Mouse (Mus musculus) hindbrain, postnatal 0 days (tissue): ENCODE results near the gene Zfp938. TPM values are rescaled to one million over a fixed set of nuclear protein-coding genes. Genes with fewer than 3 reads are reported as not detected.

Experiments used
- ATAC-seq: fragments of 200-750 bp; cut with Nextera tagmentation; 2 replicates; pipeline ENCODE4 v1.8.0; 2017; ENCODE audit warnings: mild to moderate bottlenecking, moderate TSS enrichment, moderate library complexity
- DNase-seq: peaks from one replicate; pipeline ENCODE4 v3.0.0-alpha.2; 2015; ENCODE audit warnings: low spot score
- H3K27ac ChIP-seq: fragments of 300-500 bp; sonication (generic); 2 replicates; pipeline ENCODE4 v1.5.1; 2014; ENCODE audit warnings: mild to moderate bottlenecking
- H3K27me3 ChIP-seq: fragments of 300-500 bp; sonication (generic); 2 replicates; pipeline ENCODE4 v1.6.1; 2014; ENCODE audit warnings: low read length, mixed read lengths; ENCODE audit not compliant: insufficient read depth
- H3K36me3 ChIP-seq: fragments of 300-500 bp; sonication (generic); 2 replicates; pipeline ENCODE4 v1.6.1; 2014; ENCODE audit warnings: low read length, mixed read lengths; ENCODE audit not compliant: insufficient read depth
- H3K4me1 ChIP-seq: fragments of 300-500 bp; sonication (generic); 2 replicates; pipeline ENCODE4 v1.6.1; 2014; ENCODE audit warnings: antibody characterized with exemption, low read length, mixed read lengths; ENCODE audit not compliant: insufficient read depth
- H3K4me2 ChIP-seq: fragments of 300-500 bp; sonication (generic); 2 replicates; pipeline ENCODE4 v1.6.1; 2014; ENCODE audit warnings: low read depth, mild to moderate bottlenecking, low read length, moderate library complexity, mixed read lengths
- H3K4me3 ChIP-seq: fragments of 300-500 bp; sonication (generic); 2 replicates; pipeline ENCODE4 v1.5.1; 2014; ENCODE audit warnings: low read length
- H3K9ac ChIP-seq: fragments of 300-500 bp; sonication (generic); replicated peaks from 2 replicates; pipeline ENCODE4 v1.6.1; 2014; ENCODE audit warnings: mild to moderate bottlenecking, low read length, moderate library complexity, mixed read lengths
- H3K9me3 ChIP-seq: fragments of 300-500 bp; sonication (generic); 2 replicates; pipeline ENCODE4 v1.6.1; 2016; ENCODE audit warnings: low read length, mixed read lengths
- CTCF ChIP-seq: IDR thresholded peaks from 2 replicates; pipeline ENCODE4 v1.5.1; 2016; ENCODE audit warnings: antibody characterized with exemption, control low read depth, low read depth
- WGBS: fragments of 180-500 bp; shearing (Covaris S2); extraction: QIAGEN DNeasy Blood & Tissue Kit; methylation state at CpG from one replicate; pipeline ENCODE4 v1.1.7; 2014; 5-methylcytosine and 5-hydroxymethylcytosine counted together
- polyA plus RNA-seq: library from polyadenylated mRNA; unstranded; fragments of >200 nt; fragmentation: Nextera tagmentation; extraction: Ambion mirVana; gene quantifications from 2 replicates; pipeline ENCODE4 v1.2.1, GENCODE M21; 2015
- total RNA-seq: library from RNA; depleted of rRNA; stranded (reverse); fragments of >200 nt; gene quantifications from 2 replicates; pipeline ENCODE4 v1.2.3, GENCODE M21; 2014; rRNA removed

Gene Zfp938
- total RNA-seq (10.3 and 11.7 TPM in 2 replicates), polyA plus RNA-seq (30.2 and 31.4 TPM in 2 replicates)

GRCm38 (mm10) chr10:82240742-82241400 is at the start of gene Zfp938:
Zfp938 (minus strand) TSS chr10:82241280.
- ATAC-seq, result peak; percentile 100
- Histone ChIP-seq H3K36me3 (no peaks in the 10 kb centered on the region), H3K9me3 (no peaks in the 10 kb centered on the region), H3K9ac (peak within 1 kb of the TSS; percentile 80), H3K27ac (peak within 1 kb of the TSS; percentile 86), H3K4me3 (peak within 1 kb of the TSS; percentile 74), H3K4me2 (peak within 1 kb of the TSS; percentile 57), H3K4me1 (peaks cover 5% of the 10 kb centered on the region; the same call in 1 of the 2 replicates), H3K27me3 (no peaks in the 10 kb centered on the region)
- 1% methylated on average over 27 of the region's 27 CpGs for WGBS
- peak; percentile 94 for DNase-seq
- no peak for TF ChIP-seq CTCF

GRCm38 (mm10) chr10:82257331-82257730 is 16.3 kb upstream of the Zfp938 start:
- no peaks in the 10 kb centered on the region for H3K36me3 ChIP-seq
- H3K4me3 ChIP-seq, result no peak overlapping the region
- H3K27me3 ChIP-seq, result no peaks in the 10 kb centered on the region
- no peak for ATAC-seq
- H3K9me3 ChIP-seq, result 0 out of 2 replicates have a peak, but pooled peaks cover 3% of the 10 kb centered on the region
- no peaks in the 10 kb centered on the region for H3K4me1 ChIP-seq
- no peak overlapping the region for H3K4me2 ChIP-seq
- no peak for TF ChIP-seq CTCF
- H3K9ac ChIP-seq, result no peak overlapping the region
- H3K27ac ChIP-seq, result no peak overlapping the region
- no peak for DNase-seq
- WGBS, result 84% methylated on average over 2 of the region's 2 CpGs

GRCm38 (mm10) chr10:82245021-82245420 is 3.9 kb upstream of the Zfp938 start:
- no peaks in the 10 kb centered on the region for H3K9me3 ChIP-seq
- no peak overlapping the region for H3K9ac ChIP-seq
- no peak overlapping the region for H3K4me3 ChIP-seq
- H3K27ac ChIP-seq, result no peak overlapping the region
- ATAC-seq, result no peak
- no peaks in the 10 kb centered on the region for H3K27me3 ChIP-seq
- DNase-seq, result no peak
- TF ChIP-seq CTCF, result no peak
- peaks cover under 1% of the 10 kb centered on the region; the same call in 1 of the 2 replicates for H3K4me1 ChIP-seq
- no peak overlapping the region for H3K4me2 ChIP-seq
- H3K36me3 ChIP-seq, result no peaks in the 10 kb centered on the region

- Histone ChIP-seq H3K9me3 (no peaks in the 10 kb centered on the region), H3K36me3 (no peaks in the 10 kb centered on the region), H3K9ac (peak overlapping the region; percentile 80; the same call in 1 of the 2 replicates), H3K27ac (peak overlapping the region; percentile 86; the same call in 1 of the 2 replicates), H3K4me1 (peaks cover 5% of the 10 kb centered on the region; the same call in 1 of the 2 replicates), H3K4me3 (peak overlapping the region; percentile 74), H3K27me3 (no peaks in the 10 kb centered on the region), H3K4me2 (peak overlapping the region; percentile 57)
- no peak for TF ChIP-seq CTCF
- 68% methylated on average over 5 of the region's 5 CpGs for WGBS
- DNase-seq, result no peak
- no peak for ATAC-seq
These were observed 315 bp upstream of the Zfp938 start for GRCm38 (mm10) chr10:82241401-82241788.

- H3K4me2 ChIP-seq, result peak overlapping the region; percentile 69
- peak overlapping the region; percentile 97 for H3K27ac ChIP-seq
- WGBS, result 4% methylated on average over 47 of the region's 47 CpGs
- H3K36me3 ChIP-seq, result no peaks in the 10 kb centered on the region
- ATAC-seq (peak; percentile 100), DNase-seq (peak; percentile 96)
- H3K4me1 ChIP-seq, result no peaks in the 10 kb centered on the region
- H3K9me3 ChIP-seq, result no peaks in the 10 kb centered on the region
- peak overlapping the region; percentile 66 for H3K4me3 ChIP-seq
- TF ChIP-seq CTCF, result no peak
- H3K27me3 ChIP-seq, result no peaks in the 10 kb centered on the region
- peak overlapping the region; percentile 72 for H3K9ac ChIP-seq
These were observed 62.6 kb downstream of the Zfp938 start for GRCm38 (mm10) chr10:82178257-82179064.

Other genes starting within 250 kb of the Zfp938 start
- gene Zfp873, start 193.2 kb downstream of the Zfp938 start, total RNA-seq, result 6.5 and 7.8 TPM in 2 replicates
- 8.1 and 8.2 TPM in 2 replicates for gene Zfp873, start 193.2 kb downstream of the Zfp938 start, polyA plus RNA-seq
- gene BC024063, start 157.9 kb downstream of the Zfp938 start, total RNA-seq, result 1.9 and 2.1 TPM in 2 replicates
- gene BC024063, start 157.9 kb downstream of the Zfp938 start, polyA plus RNA-seq, result 2.6 and 3.4 TPM in 2 replicates
- gene AU041133, start 113.3 kb downstream of the Zfp938 start, total RNA-seq, result 2.6 and 5.5 TPM in 2 replicates
- gene AU041133, start 113.3 kb downstream of the Zfp938 start, polyA plus RNA-seq, result 7.3 and 7.9 TPM in 2 replicates
- 0.07 TPM in 1 of 2 replicates, not detected in the other for gene 4932415D10Rik, start 75.3 kb upstream of the Zfp938 start, total RNA-seq
- gene 4932415D10Rik, start 75.3 kb upstream of the Zfp938 start, polyA plus RNA-seq, result not detected in 2 replicates
- 2.0 and 3.3 TPM in 2 replicates for gene Gm4924, start 113.0 kb upstream of the Zfp938 start, total RNA-seq
- 12.9 and 13.5 TPM in 2 replicates for gene Gm4924, start 113.0 kb upstream of the Zfp938 start, polyA plus RNA-seq